Comparison of ENCODE assay signal across 8 mouse cellular contexts in genomic region chr11:117310341-117311107, GRCm38 (mm10).
A peak's percentile ranks its signal among the peaks of the same experiment; 100 is the strongest.
DNase-seq lines count a peak whose midpoint lies in the region; ATAC-seq and TF ChIP-seq lines count a peak whose summit lies in the region.

No protein-coding gene starts in this region.

- ATAC-seq in embryonic facial prominence, embryonic 12.5 days (ENCODE audit: insufficient number of reproducible peaks, insufficient read depth, low FRiP score, low TSS enrichment): no peak
- ATAC-seq in limb, embryonic 12.5 days (ENCODE audit: insufficient number of reproducible peaks, insufficient read depth, low FRiP score, low TSS enrichment, low read depth): no peak

- peaks cover 85% of the 10 kb centered on the region for H3K4me1 ChIP-seq in embryonic facial prominence, embryonic 12.5 days
- peaks cover 87% of the 10 kb centered on the region for H3K4me1 ChIP-seq in limb, embryonic 12.5 days (replicated peaks)

- intact Hi-C loops in left cerebral cortex, adult 2 months (cut with DNase I): loop anchor here (5.0 kb wide), 2 partner anchors 43 to 47 kb away; no protein-coding TSS in a partner anchor
- intact Hi-C loops in left cerebral cortex, postnatal 4 days (cut with DNase I): no loop called here

- peak overlapping the region; percentile 25; the same call in 1 of the 2 replicates for H3K27ac ChIP-seq in left cerebral cortex, adult 2 months
- peak overlapping the region; percentile 38 for H3K27ac ChIP-seq in embryonic facial prominence, embryonic 12.5 days
- peak overlapping the region; percentile 83 for H3K27ac ChIP-seq in limb, embryonic 12.5 days

- no peaks in the 10 kb centered on the region for H3K27me3 ChIP-seq in embryonic facial prominence, embryonic 12.5 days
- H3K27me3 ChIP-seq in limb, embryonic 12.5 days: no peaks in the 10 kb centered on the region

- H3K4me3 ChIP-seq in left cerebral cortex, adult 2 months: no peak overlapping the region
- no peak overlapping the region for H3K4me3 ChIP-seq in embryonic facial prominence, embryonic 12.5 days
- H3K4me3 ChIP-seq in limb, embryonic 12.5 days (replicated peaks): no peak overlapping the region

- H3K36me3 ChIP-seq in embryonic facial prominence, embryonic 12.5 days: no peaks in the 10 kb centered on the region
- H3K36me3 ChIP-seq in limb, embryonic 12.5 days: peaks cover 5% of the 10 kb centered on the region; the same call in 1 of the 2 replicates

- H3K9ac ChIP-seq in embryonic facial prominence, embryonic 12.5 days: 0 out of 2 replicates have a peak overlapping the region, but pooled peaks have one; percentile 35
- no peak overlapping the region for H3K9ac ChIP-seq in limb, embryonic 12.5 days (replicated peaks)

- DNase-seq in adrenal gland, postnatal 14 days: peak; percentile 64
- DNase-seq in adrenal gland, postnatal 4 days (ENCODE audit: low spot score in 2 of 2): no peak
- no peak for DNase-seq in left cerebral cortex, adult 2 months (ENCODE audit: extremely low spot score in 1 of 2, low spot score in 2 of 2)
- no peak for DNase-seq in left cerebral cortex, postnatal 4 days
- no peak for DNase-seq in c-Kit-positive CD71-positive TER-119-positive erythroid progenitor cells, embryonic 14.5 days (ENCODE audit: low spot score)
- no peak for DNase-seq in cerebellum, postnatal 4 days (ENCODE audit: low spot score in 2 of 2)

- no peak for TF ChIP-seq CTCF in left cerebral cortex, adult 2 months (IDR thresholded peaks at IDR 0.05)

- no peaks in the 10 kb centered on the region for H3K9me3 ChIP-seq in embryonic facial prominence, embryonic 12.5 days
- no peaks in the 10 kb centered on the region for H3K9me3 ChIP-seq in limb, embryonic 12.5 days

- 77% methylated on average over 12 of the region's 12 CpGs for WGBS in embryonic facial prominence, embryonic 12.5 days
- WGBS in limb, embryonic 12.5 days: 74% methylated on average over 12 of the region's 12 CpGs

- no peak overlapping the region for H3K4me2 ChIP-seq in embryonic facial prominence, embryonic 12.5 days (replicated peaks)
- no peak overlapping the region for H3K4me2 ChIP-seq in limb, embryonic 12.5 days

Comparison
In these comparisons a context has a peak if more than half of its experiments do, and no peak if none do; other contexts are left out.
1. H3K27ac ChIP-seq: peak in every context shown above with its lines; median percentile 83 in limb, embryonic 12.5 days; 38 in embryonic facial prominence, embryonic 12.5 days; 25 in left cerebral cortex, adult 2 months.